Mouse (Mus musculus): Measurements from ENCODE around the gene Tenm4.
A peak's percentile ranks its signal among the peaks of the same experiment; 100 is the strongest.

Gene Tenm4

DNA sequence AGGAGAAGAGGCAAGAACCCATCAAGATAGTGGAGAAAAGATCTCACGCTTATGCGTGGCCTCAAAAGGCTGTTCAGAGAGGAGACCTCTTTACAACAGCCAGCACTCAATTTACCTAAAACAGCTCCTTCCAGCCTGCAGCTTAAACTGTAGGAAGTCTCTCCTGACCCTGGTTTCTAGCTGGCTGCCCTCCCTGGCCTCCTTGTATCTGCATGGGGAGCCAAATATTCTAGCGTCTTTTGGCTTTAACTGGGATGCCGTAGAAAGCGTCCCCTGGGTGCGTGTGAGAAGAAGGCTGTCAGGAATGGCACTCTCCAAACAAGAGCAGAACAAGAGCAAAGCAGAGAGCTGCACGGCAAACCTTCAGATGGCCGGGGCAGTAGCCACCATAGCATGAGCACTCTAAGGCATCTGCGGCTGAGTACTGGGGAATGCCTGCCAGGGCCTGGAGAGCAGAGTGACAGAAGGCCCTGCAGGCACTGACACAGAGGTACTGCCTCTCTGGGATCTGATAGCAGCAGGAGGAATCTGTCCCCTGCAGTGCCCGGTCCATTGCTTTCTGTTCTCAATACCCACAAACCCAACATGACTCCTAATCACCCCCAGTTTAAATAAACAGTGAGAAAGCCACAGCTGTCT lies 585.2 kb downstream of the Tenm4 start:
- DNase-seq (ENCODE audit: extremely low spot score, low read depth, low spot score), result no peak

DNA sequence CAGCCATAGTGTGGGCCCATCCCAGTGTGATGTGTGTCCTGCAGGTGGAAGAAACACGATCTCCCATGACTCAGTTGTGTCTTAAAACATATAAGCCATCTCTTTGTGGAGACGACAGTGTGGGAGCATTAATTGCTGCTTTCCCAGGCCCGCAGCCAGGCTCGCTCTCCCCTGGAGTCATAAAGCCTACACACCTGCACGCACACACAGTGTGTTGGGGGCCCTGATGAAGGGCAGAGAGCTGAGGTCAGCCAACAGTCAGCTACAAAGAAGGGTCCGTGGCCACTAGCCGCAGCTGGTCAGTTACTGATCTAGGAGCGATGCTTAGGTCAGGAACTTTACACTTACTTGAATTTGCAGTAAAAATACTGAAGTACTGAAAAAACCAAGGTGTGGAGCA lies 586.0 kb downstream of the Tenm4 start:
- no peak for DNase-seq (ENCODE audit: extremely low spot score, low read depth, low spot score)

DNA sequence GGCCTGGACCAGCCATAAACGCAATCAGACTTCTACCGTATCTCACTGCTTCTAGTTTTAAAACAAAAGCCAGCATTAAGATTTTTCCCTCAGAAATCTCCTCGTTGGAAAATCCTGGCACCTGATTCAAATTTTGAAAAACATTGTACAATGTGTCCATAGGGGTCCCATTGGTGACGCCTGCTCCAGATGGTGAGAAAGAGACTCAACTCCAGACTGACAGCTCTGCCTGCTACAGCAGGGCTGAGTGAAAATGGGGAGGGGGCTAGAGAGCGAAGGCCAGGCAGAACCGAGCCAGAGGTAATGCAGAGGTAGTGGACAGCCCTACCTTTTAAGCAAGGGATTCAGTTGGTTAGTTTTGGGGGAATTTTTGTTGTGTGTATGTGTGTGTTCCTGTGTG lies 589.2 kb downstream of the Tenm4 start:
- DNase-seq (ENCODE audit: extremely low spot score, low read depth, low spot score), result no peak

DNA sequence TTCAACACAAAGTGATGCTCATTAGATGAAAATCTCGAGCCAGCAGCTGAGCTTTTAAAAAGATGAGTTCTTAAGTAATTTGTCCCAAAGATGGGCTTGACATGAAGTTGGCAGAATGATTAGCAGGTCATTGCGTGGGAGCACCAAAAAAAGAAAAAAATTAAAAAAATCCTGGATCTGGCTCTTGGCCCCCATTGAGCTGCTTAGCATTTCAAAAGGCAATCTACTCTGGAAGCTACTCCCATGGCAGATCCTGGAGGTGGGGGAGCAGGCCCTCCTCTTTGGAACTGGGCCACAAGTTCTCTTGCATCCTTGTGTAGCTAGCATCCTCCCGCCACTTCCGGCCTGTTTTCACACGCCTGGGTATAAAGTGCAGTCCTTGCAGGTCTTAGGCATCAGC lies 590.1 kb downstream of the Tenm4 start:
- no peak for DNase-seq (ENCODE audit: extremely low spot score, low read depth, low spot score)

DNA sequence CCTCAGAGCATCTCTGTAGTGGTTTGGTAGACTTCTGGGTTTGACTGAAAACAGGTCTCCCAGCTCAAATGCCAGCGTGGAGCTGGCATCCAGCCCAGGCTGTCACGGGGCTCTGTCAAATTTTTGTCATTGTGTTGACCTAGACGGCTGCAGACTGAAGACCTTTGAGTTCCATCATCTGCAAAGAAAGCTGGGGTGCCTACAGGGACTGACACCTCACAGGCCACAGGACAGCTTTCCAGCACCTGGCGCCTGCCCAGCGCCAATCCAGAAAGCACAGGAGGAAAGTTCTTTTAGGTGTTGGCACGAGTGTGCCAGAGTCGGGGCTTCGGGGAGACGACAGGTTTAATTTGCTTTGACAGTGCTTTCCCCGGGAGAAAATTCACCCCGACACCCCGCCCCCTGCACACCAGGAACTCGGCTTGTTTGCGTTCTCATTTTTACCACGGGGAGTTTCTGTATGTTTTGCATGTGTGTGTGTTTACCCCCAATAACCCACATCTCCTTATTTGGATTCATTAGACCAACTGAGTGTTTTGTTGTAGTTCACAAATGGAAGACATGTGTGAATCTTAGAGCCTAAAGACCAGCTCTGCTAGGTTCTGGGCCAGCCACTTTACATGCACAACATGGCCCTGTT lies 594.4 kb downstream of the Tenm4 start:
- DNase-seq (ENCODE audit: extremely low spot score, low read depth, low spot score), result no peak

DNA sequence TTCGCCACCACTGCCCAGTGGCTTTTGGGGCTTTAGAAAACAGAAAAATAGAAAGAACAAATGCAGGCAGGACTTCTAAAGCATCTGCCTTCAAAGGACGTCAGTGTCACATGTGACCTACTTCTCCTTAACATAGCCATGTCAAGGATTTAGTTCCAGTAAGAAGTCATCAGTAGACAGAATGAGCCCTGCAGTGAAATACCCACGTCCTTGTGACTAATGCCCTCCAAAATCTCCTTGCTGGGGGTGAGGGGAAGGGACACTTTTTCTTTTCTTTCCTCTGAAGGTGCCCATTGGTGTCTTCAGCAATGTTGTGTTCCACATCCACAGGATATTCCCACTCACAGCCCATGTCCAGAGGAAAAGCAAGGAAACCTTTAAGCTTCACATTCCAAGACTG lies 596.0 kb downstream of the Tenm4 start:
- no peak for DNase-seq (ENCODE audit: extremely low spot score, low read depth, low spot score)

DNA sequence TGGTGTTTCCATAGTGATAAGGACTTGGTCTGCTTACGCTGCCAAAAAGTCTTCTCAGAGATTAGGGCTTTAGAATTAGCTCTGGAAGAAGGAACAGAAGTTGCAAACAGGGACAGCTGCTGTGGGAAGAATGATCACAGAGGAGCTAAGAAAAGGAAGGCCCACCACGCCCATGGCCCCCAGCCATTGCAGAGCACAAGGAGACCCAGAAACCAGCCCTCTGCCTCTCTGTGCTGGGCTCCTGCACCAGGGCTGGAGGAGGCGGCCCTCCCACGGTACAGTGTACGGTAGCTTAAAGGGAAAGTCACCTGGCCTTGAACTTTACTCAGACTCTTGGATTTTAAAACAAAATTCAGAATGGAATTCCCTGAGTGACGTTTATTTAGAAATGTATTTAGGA lies 597.7 kb downstream of the Tenm4 start:
- no peak for DNase-seq (ENCODE audit: extremely low spot score, low read depth, low spot score)

DNA sequence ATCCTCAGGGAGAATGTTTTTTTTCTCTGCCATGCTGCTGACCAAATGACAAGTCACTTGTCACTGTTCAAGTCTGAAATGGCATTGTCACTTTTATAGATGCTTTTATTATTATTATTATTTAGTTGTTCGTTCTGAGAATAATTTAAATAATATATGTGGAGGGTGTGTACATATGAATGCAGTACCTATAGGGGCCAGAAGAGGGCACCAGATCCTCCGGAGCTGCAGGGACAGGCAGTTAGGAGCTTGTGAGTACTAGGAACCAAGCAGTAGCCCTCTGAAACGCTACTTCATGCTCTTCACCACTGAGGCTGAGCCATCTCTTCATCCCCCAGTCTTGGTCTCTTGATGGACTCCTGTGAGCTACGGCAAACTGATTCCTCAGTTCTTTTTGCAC lies 598.7 kb downstream of the Tenm4 start:
- no peak for DNase-seq (ENCODE audit: extremely low spot score, low read depth, low spot score)

DNA sequence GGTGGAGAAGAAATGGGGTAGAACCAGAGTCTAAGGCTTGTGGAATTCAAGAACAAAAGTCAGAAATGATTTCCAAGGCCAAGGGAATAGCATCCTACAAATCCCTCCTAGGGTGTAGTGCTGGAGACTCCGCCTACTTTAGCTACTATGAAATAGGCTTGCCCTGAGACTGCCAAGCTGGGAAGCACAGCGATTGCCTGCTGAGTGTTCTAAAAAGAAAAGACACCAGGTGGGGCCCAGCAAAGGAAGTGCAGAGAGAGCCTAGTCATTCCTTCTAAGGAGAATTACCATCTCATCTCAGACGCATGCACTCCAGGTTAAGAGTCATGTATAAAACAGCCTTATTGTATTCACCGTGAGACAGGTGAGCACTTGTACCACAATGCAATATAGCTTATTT lies 601.9 kb downstream of the Tenm4 start:
- DNase-seq (ENCODE audit: extremely low spot score, low read depth, low spot score), result no peak

DNA sequence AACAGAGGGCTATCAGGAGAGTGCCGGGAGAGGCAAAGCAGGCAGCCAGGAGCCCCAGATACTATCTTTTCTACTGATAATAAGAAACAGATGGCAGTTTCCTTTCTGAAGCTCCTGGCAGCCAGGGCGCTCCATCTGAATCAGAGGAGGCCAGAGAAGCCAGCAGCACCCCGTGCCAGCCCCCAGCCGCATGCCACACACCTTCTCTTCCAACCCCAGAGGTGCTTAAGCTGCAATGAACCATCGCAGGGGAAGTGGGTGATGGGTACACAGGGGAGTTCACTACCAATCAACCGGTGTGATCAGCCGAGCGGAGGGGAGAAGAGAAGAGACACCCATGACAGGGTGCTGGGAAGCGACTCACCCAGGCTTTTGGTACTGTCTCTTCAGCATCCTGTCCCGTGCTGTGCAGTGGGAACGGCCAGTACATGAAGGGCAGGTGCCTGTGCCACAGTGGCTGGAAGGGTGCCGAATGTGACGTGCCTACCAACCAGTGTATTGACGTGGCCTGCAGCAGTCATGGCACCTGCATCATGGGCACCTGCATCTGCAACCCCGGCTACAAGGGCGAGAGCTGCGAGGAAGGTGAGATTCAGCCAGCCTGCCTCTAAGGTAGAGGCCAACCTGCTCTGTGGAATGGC lies 602.7 kb downstream of the Tenm4 start:
- no peak for DNase-seq (ENCODE audit: extremely low spot score, low read depth, low spot score)

DNA sequence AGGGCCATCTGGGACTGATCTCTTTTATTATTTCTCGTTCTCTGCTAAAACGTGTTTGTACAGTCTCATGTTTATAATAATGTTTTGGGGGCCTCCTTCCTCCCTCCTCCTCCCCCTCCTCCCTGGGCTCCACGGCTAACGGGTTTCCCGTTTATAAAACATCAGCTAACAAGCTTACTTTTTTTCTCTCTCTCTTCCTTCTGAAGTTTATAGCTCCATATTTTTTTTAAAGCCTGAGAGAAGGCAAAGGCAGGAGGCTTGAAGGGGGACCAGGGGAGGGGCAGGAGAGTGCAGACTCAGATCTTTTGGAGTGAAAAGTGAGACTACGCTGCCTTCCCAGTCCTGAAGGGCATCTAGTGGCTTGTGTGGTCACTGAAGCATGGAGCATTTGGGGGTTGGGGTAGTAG lies 604.0 kb downstream of the Tenm4 start:
- no peak for DNase-seq (ENCODE audit: extremely low spot score, low read depth, low spot score)

DNA sequence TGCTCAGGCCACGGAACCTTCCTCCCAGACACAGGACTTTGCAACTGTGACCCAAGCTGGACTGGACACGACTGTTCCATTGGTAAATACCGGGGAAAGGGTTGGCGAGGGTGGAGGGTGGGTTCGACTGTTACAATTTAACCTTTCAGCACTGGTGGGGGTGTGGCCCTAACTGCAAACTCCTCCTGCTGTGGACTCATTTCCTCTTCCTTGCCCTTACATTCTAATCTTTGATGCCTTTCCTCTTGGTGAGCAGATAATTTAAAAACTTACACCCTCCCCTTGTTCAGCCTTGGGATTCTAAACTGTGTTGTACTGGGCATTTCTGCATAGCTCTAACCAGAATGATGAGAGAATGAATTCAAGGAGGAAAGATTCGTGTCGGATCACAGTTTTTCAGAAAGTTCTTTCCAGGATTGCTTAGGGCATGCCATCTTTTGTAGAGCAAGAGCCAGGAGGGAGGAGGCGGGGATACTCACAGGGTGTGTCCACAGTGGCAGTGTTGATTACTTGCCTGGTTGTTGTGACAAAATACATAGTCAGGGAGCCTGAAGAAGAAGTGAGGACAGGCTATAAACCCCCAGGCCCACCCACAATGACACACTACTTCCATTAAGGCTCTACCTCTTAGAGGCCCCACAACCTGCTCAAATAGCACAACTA lies 607.0 kb downstream of the Tenm4 start:
- no peak for DNase-seq (ENCODE audit: extremely low spot score, low read depth, low spot score)

DNA sequence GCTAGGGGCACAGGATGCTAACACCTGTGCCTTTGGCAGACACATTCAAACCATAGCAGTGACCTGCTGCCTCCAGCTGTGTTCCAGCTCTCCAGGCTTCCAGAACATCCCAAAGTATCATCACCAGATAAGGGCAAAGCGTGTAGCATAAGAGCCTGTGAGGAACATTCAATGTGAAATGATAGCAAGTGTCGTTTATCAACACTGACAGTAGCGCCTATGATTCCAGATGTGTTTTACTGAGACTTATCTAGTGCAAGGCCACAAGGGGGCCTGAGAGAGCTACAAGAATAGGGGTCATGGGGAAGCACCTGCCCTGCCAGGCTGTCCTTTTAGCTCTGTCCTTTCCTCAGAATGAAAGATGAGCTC lies 607.5 kb downstream of the Tenm4 start:
- DNase-seq (ENCODE audit: extremely low spot score, low read depth, low spot score), result no peak

DNA sequence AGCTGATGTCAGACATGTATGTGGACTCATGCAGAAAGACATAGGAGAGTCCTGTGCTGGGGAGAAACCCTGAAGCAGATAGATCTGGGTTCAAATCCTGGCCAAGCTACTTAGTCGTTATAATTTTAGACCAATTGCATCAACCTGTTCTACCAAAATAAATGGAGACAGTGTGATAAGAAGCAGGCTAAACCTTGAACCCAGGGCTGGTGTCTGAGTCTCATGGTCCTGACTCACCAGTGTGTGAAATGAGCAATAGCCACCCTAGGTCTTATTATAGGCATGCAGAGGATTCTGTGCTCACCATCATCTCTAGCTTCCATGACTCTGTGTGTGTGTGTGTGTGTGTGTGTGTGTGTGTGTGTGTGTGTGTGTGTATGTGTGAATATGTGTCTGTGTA lies 609.5 kb downstream of the Tenm4 start:
- DNase-seq (ENCODE audit: extremely low spot score, low read depth, low spot score), result no peak

DNA sequence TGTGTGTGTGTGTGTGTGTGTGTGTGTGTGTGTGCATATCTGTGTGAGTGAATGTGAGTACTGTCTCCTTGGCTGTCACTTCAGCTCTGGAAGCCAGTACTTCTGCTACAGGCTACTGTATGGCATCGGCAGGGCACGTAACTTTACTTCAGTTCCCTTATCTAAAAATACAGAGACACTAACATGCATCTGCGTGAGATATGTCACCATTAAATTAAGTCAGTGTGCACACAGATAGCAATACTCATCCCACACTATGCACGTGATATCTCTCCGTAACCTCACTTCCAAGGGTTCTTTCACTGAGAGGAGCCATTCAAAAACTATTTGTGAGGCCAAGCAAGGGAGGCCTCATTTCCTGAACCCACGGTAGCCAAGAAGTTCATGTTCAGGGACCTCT lies 610.0 kb downstream of the Tenm4 start:
- no peak for DNase-seq (ENCODE audit: extremely low spot score, low read depth, low spot score)

DNA sequence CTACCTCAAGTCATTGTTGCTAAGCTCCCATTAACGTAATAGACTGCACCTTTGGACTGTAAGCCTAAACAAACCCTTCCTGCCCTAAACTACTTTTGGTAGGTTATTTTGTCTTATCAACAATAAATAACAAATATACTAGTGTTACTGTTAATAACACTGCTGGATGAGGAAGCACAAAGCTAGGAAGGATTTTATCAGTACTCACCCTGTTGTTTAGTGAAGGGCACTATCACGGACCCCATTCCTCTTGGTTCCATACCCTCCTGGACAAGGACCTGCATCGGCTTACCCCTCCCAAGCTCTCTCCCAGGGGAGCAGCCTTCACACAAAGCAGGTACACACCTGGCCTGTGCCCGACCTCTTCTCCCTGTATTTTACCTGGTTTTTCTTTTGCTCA lies 611.6 kb downstream of the Tenm4 start:
- no peak for DNase-seq (ENCODE audit: extremely low spot score, low read depth, low spot score)

DNA sequence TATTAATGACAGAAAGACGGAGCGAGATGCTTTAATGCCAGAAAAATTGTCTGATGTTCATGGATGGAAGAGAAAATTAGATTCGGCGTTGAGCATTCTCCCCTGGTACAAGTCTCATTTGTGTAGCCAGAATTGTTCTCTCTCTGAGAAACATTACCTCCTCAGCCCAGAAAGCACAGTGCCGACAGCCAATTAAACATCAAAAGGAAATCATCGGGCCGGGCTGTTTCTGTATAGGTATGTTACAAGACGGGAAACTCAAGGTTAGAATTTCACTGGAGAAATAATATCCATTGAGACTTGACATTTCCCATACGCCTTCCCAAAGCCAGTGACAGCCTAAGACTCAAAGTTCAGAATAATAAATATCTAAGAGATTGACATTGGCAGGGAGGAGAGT lies 614.8 kb downstream of the Tenm4 start:
- DNase-seq (ENCODE audit: extremely low spot score, low read depth, low spot score), result peak; percentile 52

DNA sequence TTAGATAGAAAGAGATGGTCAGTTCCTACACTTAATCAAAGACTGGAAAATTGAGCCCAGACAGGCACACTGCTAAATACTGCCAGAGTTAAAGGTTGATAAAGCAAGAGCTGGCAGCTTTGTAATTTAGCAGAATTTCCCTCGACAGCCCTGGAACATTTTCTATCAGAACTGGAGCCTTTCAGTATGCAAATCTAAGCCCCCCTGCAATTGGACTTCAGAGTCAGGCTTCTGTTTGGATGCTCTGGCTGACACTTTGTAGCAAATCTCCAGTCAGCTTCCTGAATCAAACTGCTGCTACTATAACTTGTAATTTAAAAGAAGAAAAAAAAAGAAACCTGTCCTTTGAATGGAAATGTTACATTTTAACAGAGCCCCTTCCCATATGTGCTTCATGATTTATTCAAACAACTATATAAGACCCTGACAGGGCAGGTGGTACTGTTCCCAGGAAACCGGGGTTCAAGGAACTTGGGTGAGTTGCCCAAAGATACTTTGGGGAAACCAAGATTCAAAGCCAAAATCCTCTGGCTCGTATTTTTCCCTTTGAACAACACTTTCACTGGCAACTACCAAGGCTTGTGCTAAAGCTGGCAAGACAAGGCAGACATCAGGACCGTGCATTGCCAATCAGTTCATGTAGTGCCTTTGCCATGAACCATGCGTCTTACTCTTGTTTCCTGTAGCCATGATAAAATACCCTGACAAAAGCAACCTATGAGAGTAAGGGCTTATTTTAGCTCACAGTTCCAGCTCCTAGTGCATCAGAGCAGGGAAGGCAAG lies 615.4 kb downstream of the Tenm4 start:
- DNase-seq (ENCODE audit: extremely low spot score, low read depth, low spot score), result no peak

DNA sequence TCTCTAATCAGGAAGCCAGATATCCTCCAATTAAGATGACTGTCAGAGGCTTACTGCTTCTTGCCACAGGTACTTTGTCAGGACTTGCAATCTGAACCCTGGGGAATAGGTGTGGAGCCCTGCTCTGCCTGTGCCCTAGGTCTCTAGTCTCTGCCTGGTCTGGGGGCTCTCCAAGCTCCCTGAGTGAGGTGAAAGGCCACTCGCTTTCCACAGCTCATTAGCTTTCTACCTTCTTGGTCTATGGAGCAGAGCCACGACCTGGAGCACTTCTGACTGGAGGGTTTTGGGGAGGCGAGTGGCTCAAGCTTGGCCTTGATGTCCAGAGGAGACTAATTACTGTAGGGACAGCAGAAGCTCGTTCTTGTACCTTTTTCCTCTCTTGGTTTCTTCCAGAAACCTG lies 617.1 kb downstream of the Tenm4 start:
- no peak for DNase-seq (ENCODE audit: extremely low spot score, low read depth, low spot score)

DNA sequence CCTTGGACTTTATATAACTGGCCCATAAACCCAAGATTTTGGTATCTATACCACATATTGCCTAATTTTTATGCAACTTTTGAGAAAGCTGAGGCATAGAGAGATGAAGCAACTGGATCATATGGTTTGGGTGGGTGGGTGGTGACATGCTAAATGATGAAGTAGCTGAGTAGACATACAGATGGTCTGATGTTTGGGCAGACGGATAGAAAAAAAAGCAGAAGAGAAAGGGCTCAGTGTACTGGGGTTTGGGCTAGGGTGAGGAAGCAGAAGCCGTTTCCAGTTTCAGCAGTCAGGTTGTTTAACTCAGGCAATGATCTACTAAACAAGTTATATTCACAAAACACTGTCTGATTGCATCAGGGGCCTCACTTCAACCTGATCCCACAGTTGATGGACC lies 619.3 kb downstream of the Tenm4 start:
- DNase-seq (ENCODE audit: extremely low spot score, low read depth, low spot score), result no peak

DNA sequence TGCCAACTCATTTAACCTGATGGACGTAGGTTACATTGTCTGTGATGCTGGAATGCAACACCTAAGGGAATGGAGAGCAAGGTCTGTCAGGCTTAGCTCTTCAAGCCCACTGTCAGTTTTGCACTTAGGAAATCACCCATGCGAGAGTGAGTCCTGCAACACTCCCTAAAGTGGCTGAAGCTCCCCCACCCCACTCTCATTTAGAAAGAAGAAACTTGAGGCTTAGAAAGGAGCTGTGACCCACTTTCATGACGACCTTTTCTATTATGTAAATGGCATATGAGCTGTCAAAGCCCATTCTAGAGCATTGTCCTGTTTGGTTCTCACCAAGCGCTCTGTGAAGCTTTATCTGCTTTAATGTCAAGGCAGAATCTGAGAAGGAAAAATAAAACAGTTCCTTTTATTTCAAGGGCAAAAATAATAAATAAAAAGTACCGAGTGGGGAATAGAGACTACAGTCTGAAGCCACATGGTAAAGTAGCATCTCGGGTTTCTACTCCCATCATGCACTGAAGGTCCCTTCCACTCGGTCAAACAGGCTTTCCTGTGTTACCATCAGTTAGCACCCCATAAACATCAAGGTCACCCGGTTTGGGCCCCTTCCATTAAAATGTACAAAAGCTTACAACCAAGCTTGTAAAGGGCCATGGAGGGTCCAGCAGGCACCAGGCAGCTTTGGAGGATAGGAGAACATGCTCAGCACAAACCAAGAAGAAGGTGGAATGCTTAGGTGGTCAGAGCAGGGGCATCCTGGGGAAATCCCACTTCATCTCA lies 621.6 kb downstream of the Tenm4 start:
- no peak for DNase-seq (ENCODE audit: extremely low spot score, low read depth, low spot score)

Data from hindlimb bud, embryonic 11.5 days (tissue).